ENCODE assay signal across 25 mouse cellular contexts in the genomic region with DNA sequence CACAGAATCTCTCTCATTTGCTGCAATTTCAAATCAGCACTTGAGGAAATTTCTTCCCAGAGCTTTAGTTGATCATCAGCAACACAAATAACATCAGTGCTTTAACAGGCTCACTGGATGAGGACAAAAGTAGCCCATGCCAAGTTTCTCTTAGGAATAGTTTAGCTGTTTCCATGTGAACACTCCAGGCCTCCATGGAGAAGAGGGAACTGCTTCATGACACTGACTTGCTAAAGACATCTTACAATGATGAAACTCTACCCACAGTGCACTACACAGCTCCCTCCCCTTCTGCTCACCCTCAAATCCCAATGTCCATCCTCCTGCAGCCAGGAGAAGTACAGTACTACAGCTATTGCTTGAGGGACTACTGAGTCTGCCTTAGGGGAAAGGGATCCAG.
DNase-seq lines count a peak whose midpoint lies in the region; ATAC-seq and TF ChIP-seq lines count a peak whose summit lies in the region.
"Had no signal": no experiment of that assay in that cellular context is flagged by ENCODE, and none has a peak within 500 bp of the region (broad histone marks: within the 10 kb centered on the region; RNA-seq: fewer than 3 reads in every experiment).

No protein-coding gene starts in this region.

- H3K4me1 ChIP-seq in forebrain, postnatal 0 days (ENCODE audit: insufficient read depth), result no peaks in the 10 kb centered on the region; the same call in 1 of the 2 replicates
- H3K4me1 ChIP-seq in forebrain, embryonic 16.5 days (replicated peaks; ENCODE audit: control insufficient read depth, insufficient read depth, low read length), result no peaks in the 10 kb centered on the region
- no peaks in the 10 kb centered on the region for H3K4me1 ChIP-seq in hindbrain, postnatal 0 days (ENCODE audit: insufficient read depth, low read length)
- H3K4me1 ChIP-seq in hindbrain, embryonic 10.5 days (replicated peaks), result no peaks in the 10 kb centered on the region
- no peaks in the 10 kb centered on the region for H3K4me1 ChIP-seq in midbrain, embryonic 16.5 days (ENCODE audit: control insufficient read depth, insufficient read depth, low read length)
- no peaks in the 10 kb centered on the region for H3K4me1 ChIP-seq in midbrain, embryonic 13.5 days (replicated peaks)
- H3K4me1 ChIP-seq: forebrain, embryonic 10.5 days; forebrain, embryonic 15.5 days had no signal

- peak; percentile 11 for DNase-seq in forebrain, postnatal 0 days
- peak; percentile 52 for DNase-seq in hindbrain, postnatal 0 days (ENCODE audit: low spot score)
- no peak for DNase-seq in hindbrain, embryonic 10.5 days (ENCODE audit: low spot score)
- peak; percentile 12 for DNase-seq in brain, adult 2 months (ENCODE audit: low read depth, low spot score)
- no peak for DNase-seq in embryo, embryonic 10 days (ENCODE audit: low spot score)
- DNase-seq: adrenal gland, postnatal 10 days; adrenal gland, postnatal 36 days; B cell, adult 2 months; cerebellum, adult 11-12 months; cerebellum, adult 8-10 months; cerebellum, postnatal 10 days; cerebellum, postnatal 36 days; gastrocnemius, adult 2 months; gastrocnemius, postnatal 14 days; heart, adult 11 months; kidney, adult 11 months had no signal

- no peaks in the 10 kb centered on the region for H3K27me3 ChIP-seq in forebrain, postnatal 0 days (ENCODE audit: insufficient read depth, low read length)
- H3K27me3 ChIP-seq in forebrain, embryonic 16.5 days (replicated peaks; ENCODE audit: control insufficient read depth, insufficient read depth, low read length), result no peaks in the 10 kb centered on the region
- no peaks in the 10 kb centered on the region for H3K27me3 ChIP-seq in hindbrain, postnatal 0 days (ENCODE audit: insufficient read depth, low read length)
- no peaks in the 10 kb centered on the region for H3K27me3 ChIP-seq in hindbrain, embryonic 10.5 days (ENCODE audit: insufficient read depth, poor library complexity, severe bottlenecking)
- no peaks in the 10 kb centered on the region for H3K27me3 ChIP-seq in midbrain, embryonic 16.5 days (ENCODE audit: control insufficient read depth, insufficient read depth, low read depth, low read length)
- H3K27me3 ChIP-seq in midbrain, embryonic 13.5 days, result no peaks in the 10 kb centered on the region
- H3K27me3 ChIP-seq: CH12.LX; forebrain, embryonic 15.5 days; Patski had no signal

- TF ChIP-seq CTCF in forebrain, postnatal 0 days (IDR thresholded peaks at IDR 0.05; ENCODE audit: low read depth), result no peak
- TF ChIP-seq CTCF in hindbrain, postnatal 0 days (IDR thresholded peaks at IDR 0.05; ENCODE audit: low read depth), result no peak

- H3K9ac ChIP-seq in forebrain, postnatal 0 days, result no peak overlapping the region
- no peak overlapping the region for H3K9ac ChIP-seq in forebrain, embryonic 16.5 days (replicated peaks; ENCODE audit: low read depth, low read length)
- H3K9ac ChIP-seq in hindbrain, postnatal 0 days (replicated peaks; ENCODE audit: low read length), result no peak overlapping the region
- no peak overlapping the region for H3K9ac ChIP-seq in midbrain, embryonic 16.5 days (ENCODE audit: low read depth, low read length)
- no peak overlapping the region for H3K9ac ChIP-seq in midbrain, embryonic 13.5 days (replicated peaks)
- H3K9ac ChIP-seq: forebrain, embryonic 15.5 days had no signal

- H3K4me2 ChIP-seq in forebrain, postnatal 0 days (ENCODE audit: low read depth), result no peak overlapping the region
- H3K4me2 ChIP-seq in forebrain, embryonic 16.5 days (ENCODE audit: low read length), result no peak overlapping the region
- no peak overlapping the region for H3K4me2 ChIP-seq in hindbrain, postnatal 0 days (ENCODE audit: low read depth, low read length)
- no peak overlapping the region for H3K4me2 ChIP-seq in midbrain, embryonic 16.5 days (ENCODE audit: low read length)
- no peak overlapping the region for H3K4me2 ChIP-seq in midbrain, embryonic 13.5 days (replicated peaks)
- H3K4me2 ChIP-seq: forebrain, embryonic 15.5 days; heart, embryonic 11.5 days had no signal

- no peaks in the 10 kb centered on the region for H3K9me3 ChIP-seq in forebrain, postnatal 0 days (ENCODE audit: low read length)
- H3K9me3 ChIP-seq in forebrain, embryonic 16.5 days (ENCODE audit: control insufficient read depth, low read length), result no peaks in the 10 kb centered on the region
- H3K9me3 ChIP-seq in hindbrain, postnatal 0 days (ENCODE audit: low read length), result no peaks in the 10 kb centered on the region
- no peaks in the 10 kb centered on the region for H3K9me3 ChIP-seq in hindbrain, embryonic 10.5 days
- H3K9me3 ChIP-seq in midbrain, embryonic 16.5 days (replicated peaks; ENCODE audit: control insufficient read depth, low read length, poor library complexity, severe bottlenecking), result no peaks in the 10 kb centered on the region
- H3K9me3 ChIP-seq in midbrain, embryonic 13.5 days, result no peaks in the 10 kb centered on the region
- H3K9me3 ChIP-seq: forebrain, embryonic 10.5 days; forebrain, embryonic 15.5 days had no signal

- 0 out of 2 replicates have a peak, but pooled peaks have one; percentile 5 for ATAC-seq in forebrain, postnatal 0 days
- no peak for ATAC-seq in forebrain, embryonic 16.5 days
- ATAC-seq in hindbrain, postnatal 0 days, result peak; percentile 74
- 0 out of 2 replicates have a peak, but pooled peaks have one; percentile 17 for ATAC-seq in midbrain, embryonic 16.5 days
- no peak for ATAC-seq in midbrain, embryonic 13.5 days
- ATAC-seq: forebrain, embryonic 15.5 days; Patski had no signal

- H3K4me3 ChIP-seq in forebrain, postnatal 0 days (ENCODE audit: low read depth, low read length), result no peak overlapping the region
- H3K4me3 ChIP-seq in forebrain, embryonic 16.5 days (replicated peaks; ENCODE audit: low read length), result no peak overlapping the region
- no peak overlapping the region for H3K4me3 ChIP-seq in hindbrain, postnatal 0 days (ENCODE audit: low read length)
- no peak overlapping the region for H3K4me3 ChIP-seq in hindbrain, embryonic 10.5 days
- H3K4me3 ChIP-seq in midbrain, embryonic 16.5 days (ENCODE audit: low read depth, low read length), result no peak overlapping the region
- H3K4me3 ChIP-seq in midbrain, embryonic 13.5 days (replicated peaks), result no peak overlapping the region
- H3K4me3 ChIP-seq: forebrain, embryonic 10.5 days; forebrain, embryonic 15.5 days; gastrocnemius, adult 2 months had no signal

- H3K36me3 ChIP-seq in forebrain, postnatal 0 days (ENCODE audit: insufficient read depth), result no peaks in the 10 kb centered on the region
- no peaks in the 10 kb centered on the region for H3K36me3 ChIP-seq in forebrain, embryonic 16.5 days (ENCODE audit: control insufficient read depth, insufficient read depth)
- H3K36me3 ChIP-seq in hindbrain, postnatal 0 days (ENCODE audit: insufficient read depth, low read length), result no peaks in the 10 kb centered on the region
- no peaks in the 10 kb centered on the region for H3K36me3 ChIP-seq in hindbrain, embryonic 10.5 days
- no peaks in the 10 kb centered on the region for H3K36me3 ChIP-seq in midbrain, embryonic 16.5 days (ENCODE audit: control insufficient read depth, insufficient read depth, low read length)
- H3K36me3 ChIP-seq in midbrain, embryonic 13.5 days, result no peaks in the 10 kb centered on the region
- H3K36me3 ChIP-seq: forebrain, embryonic 10.5 days; forebrain, embryonic 15.5 days; G1E had no signal

- H3K27ac ChIP-seq in forebrain, postnatal 0 days (ENCODE audit: low read depth, low read length), result no peak overlapping the region
- H3K27ac ChIP-seq in forebrain, embryonic 16.5 days (ENCODE audit: low read length), result no peak overlapping the region
- H3K27ac ChIP-seq in hindbrain, postnatal 0 days, result no peak overlapping the region
- H3K27ac ChIP-seq in hindbrain, embryonic 10.5 days, result no peak overlapping the region
- H3K27ac ChIP-seq in midbrain, embryonic 16.5 days (ENCODE audit: low read length), result no peak overlapping the region
- no peak overlapping the region for H3K27ac ChIP-seq in midbrain, embryonic 13.5 days
- H3K27ac ChIP-seq: forebrain, embryonic 10.5 days; forebrain, embryonic 15.5 days; gastrocnemius, adult 2 months had no signal

Comparison
In these comparisons a context has a peak if more than half of its experiments do, and no peak if none do; other contexts are left out.
1. ATAC-seq: peak in forebrain, postnatal 0 days (single experiment), hindbrain, postnatal 0 days (single experiment) and midbrain, embryonic 16.5 days (single experiment); none in forebrain, embryonic 16.5 days (single experiment) and midbrain, embryonic 13.5 days (single experiment).
2. DNase-seq: peak in forebrain, postnatal 0 days (single experiment), hindbrain, postnatal 0 days (single experiment) and brain, adult 2 months (single experiment); none in hindbrain, embryonic 10.5 days (single experiment) and embryo, embryonic 10 days (single experiment).